Mouse (Mus musculus): ENCODE results near the gene Tnn.
A peak's percentile ranks its signal among the peaks of the same experiment; 100 is the strongest.

Gene Tnn

DNA sequence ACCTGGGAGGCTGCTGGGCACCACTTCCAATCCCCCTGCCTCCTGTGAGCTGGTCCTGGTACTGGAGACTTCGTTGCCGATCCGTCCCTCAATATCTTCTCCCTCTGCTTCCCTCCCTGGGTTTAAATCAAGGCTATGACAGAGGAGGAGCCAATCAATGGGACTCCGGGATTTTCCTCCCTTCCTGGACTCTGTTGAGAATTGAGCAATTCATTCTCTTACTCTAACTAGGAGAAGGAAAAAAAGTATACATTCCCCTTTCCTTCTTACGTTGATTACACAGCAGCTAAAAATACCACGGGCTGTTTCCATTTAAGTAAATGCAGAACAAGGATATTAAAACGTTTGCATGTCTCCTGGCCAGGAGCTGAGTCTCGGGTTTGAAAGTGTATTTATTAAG lies at the start of gene Tnn:
Tnn (minus strand) TSS at position 101 of the 400 bp plus-strand sequence.
- DNase-seq (ENCODE audit: low read depth in 2 of 2, low spot score in 2 of 2): no peak

DNA sequence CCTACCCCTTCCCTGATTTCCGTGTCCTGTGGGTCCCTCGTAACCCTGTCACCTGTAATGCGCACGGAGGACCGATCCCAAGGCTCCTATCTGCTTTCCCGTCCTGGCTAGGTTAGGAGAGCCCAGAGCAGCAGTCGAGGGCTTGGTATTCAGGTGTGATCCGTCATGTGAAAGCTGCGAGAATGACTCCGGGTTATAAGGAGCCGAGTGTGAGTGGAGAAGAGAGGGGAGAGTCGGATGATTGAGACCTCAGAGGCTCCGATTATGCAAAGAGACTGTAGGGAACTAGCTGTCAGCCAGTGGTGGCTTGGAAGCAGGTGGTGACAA lies 41.9 kb upstream of the Tnn start:
- no peak for DNase-seq (ENCODE audit: low read depth in 2 of 2, low spot score in 2 of 2)

DNA sequence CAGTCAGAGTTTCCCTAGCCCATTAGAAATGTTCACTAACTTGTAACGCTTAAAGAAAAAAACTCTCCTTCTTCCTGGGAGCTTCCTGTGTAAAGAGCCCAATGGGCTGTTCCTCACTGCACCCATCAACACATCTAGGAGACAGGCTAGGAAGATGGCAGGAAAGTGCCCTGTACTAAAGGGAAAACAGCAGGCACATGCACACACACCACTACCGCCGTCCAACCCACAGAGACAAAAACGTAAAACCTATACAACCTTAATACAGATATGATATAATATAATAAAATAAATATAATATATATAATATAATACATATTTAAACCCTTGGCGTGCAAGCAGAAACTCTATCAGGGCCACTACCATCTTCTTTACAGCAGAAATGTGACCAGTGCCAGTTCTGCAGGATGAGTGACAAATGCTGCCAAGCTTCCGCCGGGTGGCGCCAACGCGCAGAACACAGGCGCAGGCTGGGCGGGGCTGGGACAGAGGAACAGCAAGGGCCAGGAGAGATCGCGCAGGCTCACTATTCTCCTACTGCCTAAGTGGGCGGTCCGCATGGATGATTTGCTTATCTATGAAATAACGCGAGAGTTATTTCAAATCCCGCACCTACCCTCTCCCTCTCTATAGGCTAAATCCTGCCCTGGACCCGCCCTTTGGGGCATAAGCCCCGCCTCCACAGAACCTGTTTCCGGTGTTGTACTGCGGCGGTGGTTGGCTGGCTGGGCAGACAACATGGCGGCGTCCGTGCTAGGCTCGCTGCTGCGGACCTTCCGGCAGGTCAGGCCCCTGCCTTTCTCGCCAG lies 41.4 kb upstream of the Tnn start, which contains the start of gene Mrps14:
Mrps14 (plus strand) TSS at position 687 of the 808 bp plus-strand sequence.
- DNase-seq (ENCODE audit: low read depth in 2 of 2, low spot score in 2 of 2): peak; percentile 97 to 100

DNA sequence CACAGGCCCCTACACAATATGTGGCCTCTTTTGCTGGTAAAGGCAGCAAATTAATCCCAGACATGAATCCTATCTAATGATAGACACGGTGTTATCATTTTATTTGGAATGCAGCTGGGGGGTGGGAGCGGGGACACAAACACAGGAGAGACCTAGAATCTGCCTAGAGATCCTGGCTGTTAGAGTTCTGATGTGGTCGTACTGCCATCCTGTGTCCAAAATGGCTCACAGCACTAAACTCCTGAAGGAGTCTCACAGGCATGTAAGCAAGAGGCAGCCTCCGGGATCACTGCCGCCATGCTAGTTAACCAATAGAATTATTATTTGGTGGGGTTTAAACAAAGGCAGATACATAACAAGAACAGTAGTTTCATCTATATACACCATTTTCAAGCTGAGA lies 31.1 kb upstream of the Tnn start:
- no peak for DNase-seq (ENCODE audit: low read depth in 2 of 2, low spot score in 2 of 2)

DNA sequence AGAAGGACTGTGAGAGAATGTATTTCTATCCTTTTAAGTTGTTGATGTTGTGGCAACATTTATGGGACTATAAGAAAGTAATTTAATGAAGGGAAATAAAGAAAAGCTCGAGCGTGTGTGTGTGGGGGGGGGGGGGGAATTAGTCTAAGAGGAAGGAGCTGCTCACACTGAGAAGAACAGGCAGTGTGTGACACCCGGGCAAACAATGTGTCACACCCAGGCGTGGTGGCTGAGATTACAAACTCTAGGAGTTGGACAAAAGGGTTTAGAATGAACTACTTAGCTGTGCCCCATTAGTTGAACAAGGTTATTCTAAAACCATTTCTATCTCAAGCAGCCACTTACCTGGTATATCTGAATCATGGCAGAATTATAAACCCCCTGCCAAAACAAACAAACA lies 27.8 kb upstream of the Tnn start:
- DNase-seq (ENCODE audit: low read depth in 2 of 2, low spot score in 2 of 2): no peak

DNA sequence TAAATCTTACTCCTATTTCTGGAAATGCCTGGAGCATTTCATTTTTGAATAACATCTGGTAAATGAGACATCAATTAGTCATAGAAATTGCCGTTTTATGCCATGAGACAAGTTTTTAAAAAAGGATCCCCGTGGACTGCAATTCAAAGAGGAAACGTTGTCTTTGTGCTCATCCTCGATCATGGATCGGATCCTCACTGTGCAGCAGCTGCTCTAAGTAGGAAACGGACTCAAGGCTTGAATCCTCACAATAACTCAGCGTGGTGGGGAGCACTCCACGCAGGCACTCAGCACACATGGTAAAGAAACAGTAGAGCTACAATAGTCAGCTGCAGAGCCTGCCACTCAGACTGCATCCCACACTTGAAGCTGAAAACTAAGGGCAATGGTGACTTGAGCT lies 23.5 kb upstream of the Tnn start:
- DNase-seq (ENCODE audit: low read depth in 2 of 2, low spot score in 2 of 2): no peak

DNA sequence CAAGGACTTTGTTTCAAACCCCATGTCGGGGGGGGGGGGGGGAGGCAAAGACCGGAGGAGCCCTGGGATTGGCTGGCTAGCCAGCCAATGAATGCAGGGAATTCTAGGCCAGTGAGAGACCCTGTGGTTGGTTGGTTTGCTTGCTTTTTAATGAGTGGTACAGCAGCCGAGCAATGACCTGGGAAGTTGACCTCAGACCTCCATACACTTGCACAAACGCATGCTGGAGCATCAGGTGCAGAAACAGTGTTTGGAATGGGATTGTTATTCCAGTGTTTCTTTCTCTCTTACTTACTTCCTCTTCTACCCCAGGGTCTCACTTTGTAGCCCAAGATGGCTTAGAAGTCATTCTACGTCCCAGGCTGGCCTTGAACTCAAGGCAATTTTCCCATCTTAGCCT lies 13.2 kb upstream of the Tnn start:
- DNase-seq (ENCODE audit: low read depth in 2 of 2, low spot score in 2 of 2): no peak

DNA sequence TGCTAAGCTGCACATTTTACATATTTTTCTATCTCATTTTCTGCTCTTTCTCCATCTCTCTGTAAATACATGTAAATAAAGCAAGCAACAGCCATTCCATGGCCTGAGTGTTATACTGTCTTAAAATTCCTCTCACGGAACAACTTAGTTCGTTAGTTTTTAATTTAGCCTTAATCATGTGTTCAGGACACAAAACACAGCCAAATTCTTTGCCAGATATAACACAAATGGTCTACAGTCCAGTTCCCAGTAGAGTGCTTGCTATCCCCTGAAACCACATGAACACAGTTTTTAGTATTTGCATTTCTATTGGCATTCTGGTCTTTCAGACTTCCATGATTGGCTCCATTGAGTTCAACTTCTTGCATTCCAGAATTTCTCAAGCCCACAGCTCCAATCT lies 4.8 kb upstream of the Tnn start:
- DNase-seq (ENCODE audit: low read depth in 2 of 2, low spot score in 2 of 2): no peak

DNA sequence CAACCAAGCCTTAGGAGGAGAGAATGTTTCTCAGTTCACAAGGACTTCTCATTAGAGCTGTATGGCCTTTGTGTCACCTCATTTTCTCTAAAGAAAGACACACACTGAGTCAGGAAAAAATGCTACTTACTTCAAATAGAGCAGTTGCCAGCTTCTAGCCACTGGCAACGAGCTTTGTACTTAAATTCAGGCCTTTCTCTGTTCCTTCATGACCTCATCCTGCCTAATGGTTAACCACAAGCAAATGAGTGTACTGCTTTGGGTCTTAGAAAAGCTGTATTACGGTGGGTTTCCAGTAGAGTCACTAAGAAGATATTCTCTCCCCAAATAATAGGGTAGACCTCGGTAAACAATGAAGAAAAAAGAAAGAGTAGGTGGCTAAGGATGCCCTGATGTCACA lies 2.7 kb downstream of the Tnn start:
- DNase-seq (ENCODE audit: low read depth in 2 of 2, low spot score in 2 of 2): no peak

DNA sequence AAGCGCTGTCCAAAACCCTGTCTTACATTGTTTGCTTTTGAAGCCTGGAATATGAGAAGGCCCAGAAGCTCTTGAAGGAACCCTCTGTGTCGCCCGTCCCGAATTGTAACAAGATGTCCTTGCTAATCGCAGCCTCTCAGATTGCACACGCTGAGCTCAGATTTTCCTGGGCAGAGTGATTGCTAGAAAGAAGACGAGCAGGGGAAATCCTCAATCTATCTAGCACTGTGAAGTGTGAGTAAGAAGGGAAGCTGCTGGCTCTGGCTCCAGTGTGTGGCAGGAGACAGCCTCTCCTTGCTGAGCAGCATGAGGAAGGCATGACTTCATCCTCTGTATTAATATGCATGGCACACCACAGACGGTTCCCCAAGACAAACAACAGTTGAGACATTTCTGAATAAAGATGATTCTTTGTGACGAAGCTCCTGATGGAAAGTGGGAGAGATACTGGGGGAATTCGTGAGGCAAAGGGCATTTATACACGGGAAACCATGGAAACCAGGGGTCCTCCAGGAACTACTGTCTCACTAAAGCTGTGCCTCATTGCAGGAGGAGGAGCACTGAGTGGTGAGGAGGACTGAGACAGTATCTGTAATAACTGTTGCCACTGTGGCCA lies 4.0 kb downstream of the Tnn start:
- no peak for DNase-seq (ENCODE audit: low read depth in 2 of 2, low spot score in 2 of 2)

DNA sequence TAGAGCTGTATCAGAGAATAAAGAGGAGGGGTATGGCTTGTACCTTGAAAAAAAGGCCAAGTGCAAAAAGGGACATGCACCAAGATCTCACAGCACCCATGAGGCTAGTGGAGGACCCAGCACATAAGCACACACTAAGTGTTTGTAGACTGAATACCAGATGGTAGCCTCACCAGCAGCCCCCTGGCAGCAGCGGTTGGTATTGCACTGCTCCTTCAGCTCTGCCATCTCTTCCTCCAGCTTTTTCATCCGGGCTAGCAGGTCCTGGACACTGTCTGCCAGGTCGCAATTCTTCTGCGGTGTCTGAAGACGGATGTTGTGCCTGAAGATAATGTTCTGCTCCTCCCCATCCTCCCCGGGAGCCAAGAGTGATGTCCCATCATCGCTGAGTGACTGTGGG lies 6.1 kb downstream of the Tnn start:
- DNase-seq (ENCODE audit: low read depth in 2 of 2, low spot score in 2 of 2): no peak

DNA sequence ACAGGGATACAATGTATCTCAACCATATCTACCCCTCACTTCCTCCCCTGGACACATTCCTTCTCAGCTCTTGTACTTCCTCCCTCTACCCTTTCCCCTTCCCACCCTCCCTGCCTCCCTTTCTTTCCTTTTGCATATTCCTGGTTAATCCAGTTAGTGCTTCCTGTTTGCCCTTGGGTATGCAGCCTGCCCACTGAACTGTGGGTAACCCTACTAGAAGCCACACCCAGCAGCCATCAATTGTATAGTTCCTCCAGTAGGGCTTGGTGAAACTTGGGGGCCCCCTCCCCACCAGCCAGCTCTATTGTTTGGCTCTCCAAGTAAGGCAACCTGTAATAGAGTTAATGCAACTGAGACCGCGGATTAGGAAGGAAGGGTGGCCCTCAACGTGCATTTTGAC lies 7.8 kb downstream of the Tnn start:
- DNase-seq (ENCODE audit: low read depth in 2 of 2, low spot score in 2 of 2): no peak

DNA sequence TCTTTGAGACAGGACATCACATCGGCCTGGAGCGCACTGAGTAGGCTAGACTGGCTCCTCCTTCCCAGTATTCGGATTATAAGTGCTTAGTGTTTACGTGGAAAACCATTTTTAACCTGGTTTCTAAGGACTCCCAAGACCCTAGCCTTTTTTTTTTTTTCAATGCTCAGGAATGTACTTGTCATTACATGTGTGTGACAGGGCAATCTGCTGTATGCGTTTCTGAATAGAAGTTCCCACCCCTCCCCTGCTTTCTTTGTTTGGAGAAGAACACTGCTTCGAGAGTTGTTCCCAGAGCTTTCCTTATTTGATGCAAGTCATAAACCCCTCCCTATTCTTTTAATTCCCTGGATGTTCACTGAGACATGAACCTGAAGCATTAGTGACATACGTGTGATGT lies 9.0 kb downstream of the Tnn start:
- DNase-seq (ENCODE audit: low read depth in 2 of 2, low spot score in 2 of 2): no peak

DNA sequence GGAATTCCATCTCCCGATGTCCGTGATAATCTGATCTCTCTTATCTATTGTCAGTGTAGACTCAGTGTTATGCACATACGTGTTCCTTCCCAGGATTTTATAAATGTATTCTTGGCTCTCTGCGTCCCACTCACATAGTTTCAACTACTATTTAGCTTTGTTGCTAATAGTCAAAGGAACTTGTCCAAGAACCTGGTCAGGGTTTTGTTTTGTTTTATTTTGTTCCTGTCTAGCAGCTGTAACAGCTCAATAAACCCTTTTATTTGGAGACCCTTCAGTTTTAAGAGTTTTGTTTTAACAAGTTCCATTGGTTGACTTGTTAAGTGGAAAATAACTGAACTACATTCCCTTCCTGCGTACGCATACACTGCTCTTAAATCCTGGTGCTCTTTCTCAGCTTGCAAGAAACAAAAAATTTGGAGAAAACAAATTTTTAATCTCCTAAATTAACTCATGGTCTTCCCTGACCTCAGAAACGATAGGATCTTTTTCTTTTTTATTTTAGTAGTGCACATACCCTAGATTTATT lies 17.0 kb downstream of the Tnn start:
- no peak for DNase-seq (ENCODE audit: low read depth in 2 of 2, low spot score in 2 of 2)

DNA sequence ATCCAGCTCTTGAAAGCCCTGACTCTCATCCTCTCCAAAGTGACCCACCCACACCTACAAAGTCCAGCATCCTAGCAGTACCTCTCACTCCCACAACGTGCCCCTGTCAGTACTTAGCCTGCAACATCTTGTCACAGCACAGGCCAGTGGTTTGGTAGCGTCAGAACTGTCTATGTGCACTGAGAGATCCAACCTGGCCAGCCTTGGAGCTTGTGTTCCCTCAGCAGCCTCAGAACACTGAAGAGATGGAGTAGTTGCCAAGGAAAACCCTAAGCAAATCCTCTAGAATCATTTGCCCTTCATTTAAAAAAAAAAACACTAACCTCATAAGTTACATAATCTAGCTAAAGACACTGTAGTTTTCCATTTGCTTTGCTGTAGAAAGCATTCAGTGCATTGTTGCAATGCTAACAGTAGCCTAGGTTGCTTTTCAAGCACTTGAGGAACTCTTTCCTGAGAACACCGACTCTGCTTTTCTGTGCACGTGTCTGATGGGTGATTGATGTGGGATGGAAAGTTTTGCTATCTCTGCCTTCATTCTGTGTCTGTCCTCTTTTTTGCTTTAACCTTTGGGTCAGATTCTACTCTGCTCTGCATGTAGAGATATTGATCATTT lies 19.8 kb downstream of the Tnn start:
- DNase-seq (ENCODE audit: low read depth in 2 of 2, low spot score in 2 of 2): no peak

DNA sequence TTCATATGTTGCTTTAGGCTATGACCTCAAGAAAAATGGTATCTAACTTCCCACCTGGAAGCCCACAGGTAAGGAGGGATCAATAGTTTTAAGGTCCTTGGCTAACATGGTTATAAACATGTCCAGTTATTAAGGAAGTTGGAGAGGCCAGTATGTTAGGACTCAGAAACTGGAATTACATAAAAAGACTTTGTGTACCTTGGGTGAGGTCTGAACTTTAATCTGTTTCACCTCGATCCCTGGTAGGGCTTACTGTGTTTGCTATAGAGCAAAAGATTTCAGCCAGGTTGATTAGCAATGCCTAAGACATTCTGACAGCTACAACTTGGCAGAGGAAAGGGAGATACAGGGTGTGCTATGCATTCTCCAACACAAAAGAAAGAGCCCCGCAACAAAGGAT lies 29.4 kb downstream of the Tnn start:
- no peak for DNase-seq (ENCODE audit: low read depth in 2 of 2, low spot score in 2 of 2)

DNA sequence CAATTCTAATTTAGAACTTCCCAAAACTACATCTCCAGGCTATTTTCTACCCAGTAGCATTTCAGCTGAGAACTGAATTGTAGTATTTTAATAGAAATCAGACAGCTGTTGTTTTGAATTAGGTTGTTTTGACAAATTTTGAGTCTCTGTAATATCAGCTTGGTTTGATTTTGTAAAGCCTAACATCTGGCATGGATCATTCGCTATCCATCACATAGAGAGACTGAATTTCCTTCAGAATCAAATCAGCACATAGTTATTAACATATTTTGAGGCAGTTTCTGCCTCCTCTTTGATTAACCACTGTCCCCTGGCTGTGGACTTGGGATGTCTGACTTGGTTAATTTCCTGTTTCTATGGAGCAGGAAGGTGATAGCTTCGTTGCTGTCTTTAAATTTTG lies 44.8 kb downstream of the Tnn start:
- no peak for DNase-seq (ENCODE audit: low read depth in 2 of 2, low spot score in 2 of 2)

DNA sequence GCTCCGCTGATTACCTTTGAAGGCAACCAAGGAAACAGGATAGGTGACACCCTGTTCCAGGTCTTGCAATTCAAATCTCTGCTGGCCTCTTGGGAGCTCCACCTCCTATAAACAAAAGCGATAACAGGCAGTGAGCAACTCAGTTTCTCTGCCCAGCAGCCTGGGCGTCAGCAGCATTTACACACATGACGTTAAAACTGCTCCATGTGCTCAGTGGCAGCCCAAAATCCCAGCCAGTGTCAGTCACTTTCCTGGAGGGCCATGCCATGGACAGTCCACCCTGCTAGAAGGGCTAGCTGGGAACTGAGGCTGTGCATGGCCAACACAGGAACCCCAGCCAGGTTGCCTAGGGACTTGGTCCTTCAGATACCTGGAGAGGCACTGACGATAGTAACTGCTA lies 48.0 kb downstream of the Tnn start:
- DNase-seq (ENCODE audit: low read depth in 2 of 2, low spot score in 2 of 2): no peak

DNA sequence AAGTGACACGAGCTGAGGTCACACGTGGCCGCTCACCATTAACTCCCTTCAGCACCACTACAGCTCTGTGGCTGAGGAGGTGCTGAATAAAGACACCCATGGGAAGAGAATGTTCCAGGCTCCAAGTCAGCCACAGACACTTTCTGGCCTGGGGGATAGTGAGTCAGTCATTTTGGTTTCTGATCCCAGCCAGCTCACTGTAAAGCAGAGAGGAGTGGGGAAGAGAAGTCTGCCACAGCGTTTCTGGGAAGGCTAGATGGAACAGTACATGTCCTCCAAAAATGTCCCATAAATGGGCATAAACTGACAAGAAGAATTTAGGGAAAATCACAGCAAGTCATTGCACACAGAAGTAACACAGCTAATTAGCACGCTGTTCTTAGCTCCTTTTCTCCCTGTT lies 52.4 kb downstream of the Tnn start:
- no peak for DNase-seq (ENCODE audit: low read depth in 2 of 2, low spot score in 2 of 2)

DNA sequence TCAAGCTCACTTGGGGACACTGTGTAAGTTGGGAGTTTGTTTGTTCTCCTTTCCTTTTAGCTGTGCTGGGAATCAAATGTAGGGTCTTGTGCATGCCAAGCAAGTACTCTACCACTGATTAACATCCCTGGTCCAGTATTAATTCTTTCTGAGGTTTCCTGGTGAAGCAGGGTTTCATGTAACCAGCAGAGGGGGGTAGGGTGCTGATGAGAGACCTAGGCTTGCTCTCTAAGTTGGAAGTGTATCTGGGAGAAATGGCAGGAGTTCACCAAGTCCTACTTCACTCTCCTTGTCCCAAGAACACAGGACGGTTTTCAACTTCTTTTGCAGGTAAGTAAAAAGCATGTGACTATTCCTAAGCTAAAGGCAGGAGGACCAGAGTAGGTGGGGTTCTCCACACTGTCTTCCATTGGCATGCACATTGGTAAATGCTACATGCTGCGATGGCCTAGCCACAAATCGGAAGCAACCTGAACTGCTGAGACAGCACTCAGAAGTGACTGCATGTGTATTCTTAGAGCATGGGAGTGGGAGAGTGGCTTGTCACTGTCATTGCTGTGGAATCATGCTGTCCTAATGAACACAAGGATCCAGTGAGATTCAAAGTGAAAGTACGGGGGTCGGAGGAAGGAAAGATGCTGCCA lies 53.6 kb downstream of the Tnn start:
- no peak for DNase-seq (ENCODE audit: low read depth in 2 of 2, low spot score in 2 of 2)

DNA sequence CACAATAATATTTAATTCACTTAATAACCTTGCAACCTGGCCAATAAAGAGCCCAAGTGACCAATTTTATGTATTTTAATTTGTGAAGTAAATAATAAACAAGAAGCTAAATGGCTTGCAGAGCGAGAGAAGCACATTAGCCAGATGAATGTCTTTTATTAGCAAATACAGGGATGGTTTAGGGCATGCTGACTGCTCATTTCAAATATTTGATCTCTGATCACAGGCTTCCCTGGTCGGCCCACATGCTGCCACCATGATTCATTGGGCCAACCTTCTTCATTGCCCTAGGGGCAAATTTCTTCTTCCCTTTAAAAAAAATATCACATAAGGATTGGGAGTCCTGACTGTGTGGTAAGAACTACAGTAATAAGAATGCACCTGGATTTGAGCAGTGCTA lies 66.7 kb downstream of the Tnn start:
- no peak for DNase-seq (ENCODE audit: low read depth in 2 of 2, low spot score in 2 of 2)

DNA sequence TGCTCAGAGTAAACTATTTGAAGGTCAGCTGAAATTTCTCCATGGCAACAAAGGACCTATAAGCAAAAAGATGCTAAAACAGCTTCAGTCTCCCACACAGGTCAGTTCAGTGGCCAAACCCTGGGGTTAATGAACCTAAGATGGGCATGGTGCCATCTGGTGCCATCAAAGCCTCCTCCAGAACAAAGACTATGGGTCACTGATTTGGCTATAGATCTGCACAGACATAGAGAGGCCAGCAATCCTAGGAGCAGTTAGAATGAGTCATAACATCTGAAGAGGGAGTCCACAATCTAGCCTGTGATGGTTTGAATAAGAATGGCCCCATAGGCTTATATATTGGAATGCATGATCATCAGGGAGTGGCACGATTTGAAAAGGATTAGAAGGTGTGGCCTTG lies 69.1 kb downstream of the Tnn start:
- no peak for DNase-seq (ENCODE audit: low read depth in 2 of 2, low spot score in 2 of 2)

All from CD8-positive naive resting alpha-beta T cell, adult 2 months (primary cell).